18 mouse cellular contexts compared by ENCODE assay signal in genomic region chr2:93769875-93770274, GRCm38 (mm10).
"Had no signal": no experiment of that assay in that cellular context is flagged by ENCODE, and none has a peak within 500 bp of the region (broad histone marks: within the 10 kb centered on the region; RNA-seq: fewer than 3 reads in every experiment).

No protein-coding gene starts in this region.

- H3K27ac ChIP-seq: lung, embryonic 15.5 days; macrophage; midbrain, embryonic 13.5 days; midbrain, embryonic 15.5 days; neural tube, embryonic 13.5 days; neural tube, embryonic 15.5 days had no signal

- H3K4me3 ChIP-seq: lung, embryonic 15.5 days; megakaryocyte, embryonic 14.5 days; midbrain, embryonic 13.5 days; midbrain, embryonic 15.5 days; neural tube, embryonic 13.5 days; neural tube, embryonic 15.5 days had no signal

- DNase-seq: lung, adult 18-20 months; lung, postnatal 14 days; lung, postnatal 36 days; retina, postnatal 1 day; right cerebral cortex, adult 18-20 months; right cerebral cortex, postnatal 25 days; right cerebral cortex, postnatal 4 days; spleen, adult 18-20 months; thymus, adult 18-20 months; thymus, postnatal 14 days; thymus, postnatal 36 days had no signal
